Mouse (Mus musculus): Measurements from ENCODE around the gene Pla2g4b.

DNA sequence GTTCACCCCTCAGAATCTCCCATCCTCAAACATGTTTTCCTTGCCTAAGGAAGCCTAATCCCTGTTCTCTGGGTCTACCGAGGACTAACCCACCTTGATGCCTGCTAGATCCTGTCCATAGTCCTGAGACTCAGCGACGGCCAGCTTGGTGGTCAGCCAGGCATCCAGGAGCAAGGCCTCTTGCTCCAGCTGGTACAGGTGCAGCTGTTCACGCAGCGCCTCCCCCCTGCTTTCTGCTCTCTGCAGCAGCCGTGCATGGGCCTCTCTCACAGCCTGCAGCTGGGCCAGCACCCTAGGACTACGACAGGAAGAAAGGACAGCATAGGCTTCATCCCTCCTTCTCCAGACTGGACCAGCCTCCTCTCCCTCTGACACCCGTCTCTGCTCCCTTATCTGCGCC is 15.0 kb downstream of the Pla2g4b start:
- TF ChIP-seq POLR2A (IDR thresholded peaks at IDR 0.05; ENCODE audit: low read depth, low read length), result no peak
- no peak for TF ChIP-seq CTCF (conservative IDR thresholded peaks at IDR 0.05 in 1 of 2, IDR thresholded peaks at IDR 0.05 in 1 of 2; ENCODE audit: low read depth in 2 of 2, low read length in 2 of 2)
- TF ChIP-seq EP300 (IDR thresholded peaks at IDR 0.05; ENCODE audit: low read length), result no peak
- TF ChIP-seq ELF1 (IDR thresholded peaks at IDR 0.05; ENCODE audit: low read depth, low read length), result no peak
- no peak for TF ChIP-seq ETS1 (conservative IDR thresholded peaks at IDR 0.05; ENCODE audit: low read depth, low read length)

Data from CH12.LX (cell line).